Mouse (Mus musculus) right cerebral cortex, postnatal 25 days (tissue): Measurements from ENCODE around the gene Sik2.

ENCODE experiments used
- DNase-seq: peaks from one replicate; pipeline ENCODE4 v3.0.0; 2022

The Sik2 gene

DNA sequence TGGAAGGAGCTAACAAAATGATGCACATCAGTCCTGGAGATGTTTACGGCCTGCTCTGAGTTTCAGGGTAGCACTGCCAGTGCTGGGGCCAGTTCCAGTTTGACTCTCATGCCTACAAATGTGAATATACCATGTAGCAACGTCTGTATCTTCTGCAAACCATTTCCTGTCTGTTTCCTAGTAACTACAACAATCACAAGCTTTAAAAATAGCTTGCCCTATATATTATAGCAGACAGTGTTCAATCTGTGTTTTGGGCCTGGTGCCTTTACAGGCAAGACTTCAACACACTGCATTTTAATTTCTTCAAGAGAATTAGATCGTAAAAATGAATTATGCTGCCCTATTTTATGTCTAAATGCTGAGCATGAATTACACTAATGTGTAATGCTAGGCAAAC, 103.6 kb downstream of the Sik2 start:
- no peak for DNase-seq

DNA sequence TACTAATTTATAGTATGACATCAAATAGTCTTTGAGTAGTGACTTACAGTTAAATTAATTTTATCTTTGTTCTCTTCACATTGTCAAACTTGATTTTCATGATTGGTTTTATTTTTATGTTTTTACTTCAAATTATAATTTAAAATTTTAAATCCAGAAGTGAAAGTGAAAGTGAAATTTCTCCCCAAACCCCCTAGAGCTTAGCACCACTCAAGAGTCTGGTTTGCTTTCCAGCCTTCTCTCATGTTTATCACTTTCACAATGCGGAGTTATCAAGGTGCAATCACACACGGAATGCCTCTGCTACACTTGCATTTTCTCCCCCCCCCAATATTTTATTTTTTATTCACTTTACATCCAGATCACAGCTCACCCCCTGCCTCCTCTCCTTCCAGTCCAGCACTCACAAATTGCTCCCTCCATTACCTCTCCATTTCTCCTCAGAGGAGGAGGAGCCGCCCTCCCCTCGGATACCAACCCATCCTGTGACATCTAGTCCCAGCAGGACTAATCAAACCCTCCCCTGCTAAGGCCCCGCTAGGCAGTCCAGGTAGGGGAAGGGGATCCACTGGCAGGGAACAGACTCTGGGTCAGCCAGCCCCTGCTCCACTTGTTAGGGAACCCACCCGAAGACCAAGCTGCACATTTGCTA, 104.6 kb downstream of the Sik2 start:
- no peak for DNase-seq

DNA sequence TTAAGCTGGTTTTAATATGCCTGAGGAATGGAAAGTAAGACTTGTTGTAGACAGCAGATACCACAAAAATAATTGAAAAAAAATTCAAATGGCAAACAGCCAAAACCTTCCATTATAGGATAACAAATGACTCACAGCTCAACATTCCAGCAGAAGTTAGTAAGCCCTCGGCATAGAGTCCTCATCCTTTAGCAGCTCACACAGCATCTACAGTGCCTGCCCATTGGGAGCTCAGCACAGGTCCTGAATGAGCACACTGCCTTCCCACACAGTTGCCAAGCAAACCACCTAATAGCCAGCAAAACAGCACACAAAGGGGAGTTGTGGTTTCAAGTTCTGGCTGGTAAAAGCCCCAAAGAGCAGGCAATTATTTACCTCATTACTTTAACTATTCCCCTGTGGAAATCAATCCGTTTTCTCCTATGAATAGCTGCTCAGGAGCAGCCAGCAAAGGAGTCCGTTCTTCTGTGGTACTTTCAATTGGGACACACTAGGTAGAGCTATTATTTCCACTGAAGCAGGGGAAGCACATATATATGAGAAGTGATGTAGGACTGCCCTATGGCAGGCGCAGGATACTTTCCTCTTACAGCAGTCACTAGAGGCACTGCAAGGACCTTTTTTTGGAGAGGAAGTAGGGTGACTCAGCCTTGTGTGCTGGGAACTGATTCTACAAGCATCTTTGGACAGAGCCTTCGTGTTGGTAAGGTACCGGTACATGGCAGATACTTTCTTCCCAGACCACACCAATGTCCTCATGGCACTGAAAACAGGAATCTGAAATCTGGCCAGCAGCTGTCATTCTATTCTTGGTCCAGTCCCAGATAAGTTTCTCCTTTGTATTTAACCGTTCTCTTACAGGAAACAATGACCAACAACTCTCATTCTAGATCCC, 108.6 kb downstream of the Sik2 start:
- DNase-seq = no peak

DNA sequence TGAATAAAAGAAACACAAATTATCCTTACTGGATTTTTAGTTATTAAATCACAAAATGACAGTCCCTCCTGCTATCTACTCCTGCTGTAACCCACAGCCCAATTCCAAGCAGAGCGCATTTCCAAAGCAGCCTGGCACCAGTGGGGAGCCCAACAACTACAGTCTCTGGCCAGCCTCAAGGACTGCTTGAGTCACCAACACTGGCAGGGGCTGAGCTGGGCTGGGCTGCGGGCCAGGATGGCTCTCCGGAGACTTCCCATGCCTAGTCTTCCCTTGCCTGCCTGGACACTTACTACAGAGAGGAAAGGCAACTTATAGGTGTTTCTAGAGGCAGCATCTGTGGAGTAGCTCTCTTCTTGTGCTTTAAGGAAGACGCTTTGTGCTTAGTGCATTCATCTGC, 115.2 kb downstream of the Sik2 start:
- DNase-seq = peak; percentile 52

DNA sequence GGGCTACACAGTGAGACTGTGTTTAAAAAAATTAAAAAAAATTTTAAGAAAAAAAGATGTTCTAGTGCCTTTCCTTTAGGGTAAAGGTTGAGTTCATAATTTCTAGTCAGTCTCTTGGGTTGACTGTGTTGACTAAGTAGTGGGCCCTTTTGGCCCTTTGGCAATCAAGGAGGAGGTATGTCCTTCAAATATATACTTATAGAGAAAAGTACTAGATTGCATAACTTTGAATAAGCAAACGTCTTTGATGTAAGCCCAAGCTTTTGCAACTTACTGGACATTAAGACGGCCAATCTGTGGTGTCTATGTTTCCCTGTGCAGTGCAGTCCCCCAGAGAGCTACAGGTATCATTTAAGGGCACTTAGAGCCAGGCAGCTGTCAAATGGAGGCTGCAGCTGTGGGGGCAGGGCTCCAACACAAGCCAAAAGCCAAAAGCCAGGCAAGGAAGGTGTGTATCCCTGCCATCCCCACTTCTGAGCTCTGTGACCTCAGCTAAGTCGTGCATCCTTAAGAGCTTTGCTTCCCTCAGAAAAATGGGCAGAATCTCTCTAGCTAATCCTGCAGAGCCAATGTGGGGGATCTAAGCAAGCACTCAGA, 118.3 kb downstream of the Sik2 start:
- DNase-seq = no peak

DNA sequence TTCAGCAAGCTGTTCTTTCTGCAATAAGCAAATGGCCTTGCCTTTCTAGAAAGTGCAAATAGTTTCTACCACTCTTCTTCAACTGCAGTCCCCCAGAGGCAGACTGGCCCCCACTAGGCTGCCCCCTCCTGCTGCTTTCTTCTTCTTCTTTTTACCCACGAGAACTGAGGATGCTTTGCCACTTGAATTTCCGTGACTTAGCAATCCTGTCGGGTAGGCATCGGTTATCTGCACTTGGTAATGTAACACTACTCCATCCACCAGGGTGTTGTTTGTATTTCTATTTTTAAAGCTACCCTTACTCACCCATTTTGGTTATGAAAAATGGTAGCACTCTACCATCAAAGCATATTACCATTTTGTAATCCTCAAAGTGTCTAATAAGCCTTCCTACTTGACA, 118.9 kb downstream of the Sik2 start:
- no peak for DNase-seq

DNA sequence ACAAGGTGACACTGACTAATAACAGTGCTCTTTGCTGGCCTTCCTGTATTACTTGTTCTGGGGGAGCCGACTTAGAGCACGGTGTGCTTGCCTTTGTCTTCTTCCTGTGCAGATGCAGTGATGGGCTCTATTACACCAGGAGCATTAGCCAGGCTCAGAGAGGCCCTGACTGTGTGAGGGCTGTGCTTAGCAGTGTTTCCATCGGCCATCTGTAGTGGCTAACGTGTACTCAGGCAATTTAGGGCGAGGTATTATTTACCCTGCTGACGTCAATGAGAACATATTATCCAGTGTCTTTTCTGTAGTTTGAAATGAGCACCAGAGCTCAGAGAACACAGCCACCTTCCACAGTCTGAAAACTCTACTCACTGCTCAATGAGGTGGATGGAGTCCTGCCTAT, 119.7 kb downstream of the Sik2 start:
- DNase-seq = no peak

DNA sequence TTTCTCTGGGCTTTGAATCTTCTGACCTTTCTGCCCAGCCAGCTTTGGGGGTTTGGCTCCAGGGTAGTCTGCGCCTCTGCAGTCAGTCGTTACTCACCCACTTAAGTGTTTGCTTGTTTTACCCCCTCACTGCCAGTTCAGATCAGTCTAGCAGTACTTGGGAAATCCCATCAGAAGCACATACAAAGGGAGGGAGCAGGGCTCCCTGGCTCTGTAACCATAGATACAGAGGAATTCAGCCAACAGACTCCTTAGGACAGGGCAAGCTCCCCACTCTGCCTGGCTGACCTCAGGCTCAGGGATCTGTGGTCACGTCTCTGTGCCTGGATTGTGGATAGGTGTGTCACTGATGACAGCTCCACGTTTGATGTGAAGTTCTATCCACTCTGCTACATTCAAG, 121.5 kb downstream of the Sik2 start:
- DNase-seq = no peak

DNA sequence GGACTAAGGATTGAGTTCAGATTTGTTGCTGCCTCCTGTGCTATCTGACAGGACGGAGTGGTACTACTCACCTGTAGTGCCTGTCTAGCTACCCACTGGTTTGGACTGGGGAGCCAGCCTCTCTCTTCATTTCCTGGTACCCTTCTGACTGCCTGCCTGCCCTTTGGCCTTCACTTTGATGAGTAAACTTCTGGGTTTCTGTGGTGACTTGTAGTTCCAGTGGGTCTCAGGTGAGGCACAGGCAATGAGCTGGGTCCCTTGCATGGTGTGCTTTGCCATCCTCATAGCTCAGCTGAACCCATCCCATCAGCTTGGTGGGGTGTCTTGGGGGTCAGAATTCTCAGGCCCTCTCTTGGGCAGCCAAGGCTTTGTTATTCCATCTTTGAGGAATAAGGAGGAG, 122.0 kb downstream of the Sik2 start:
- DNase-seq = no peak

DNA sequence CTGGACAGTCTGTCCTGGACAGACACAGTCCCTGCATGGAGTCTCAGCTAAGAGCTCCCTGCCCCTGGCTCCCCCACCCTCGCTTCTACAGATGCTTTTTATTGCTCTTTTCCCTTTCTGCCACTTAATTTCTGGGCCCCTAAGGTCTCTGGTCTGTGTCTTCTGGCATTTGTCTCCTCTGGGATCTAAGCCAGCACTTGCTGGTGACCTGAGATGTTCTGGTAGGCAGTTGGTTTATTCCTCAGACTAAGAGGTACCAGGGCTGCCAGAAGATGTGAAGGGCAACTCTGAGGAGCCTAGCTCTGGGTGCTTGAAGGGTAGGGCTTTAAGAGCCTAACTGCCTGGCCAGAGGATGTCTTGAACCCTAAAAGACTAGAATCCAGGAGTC, 123.3 kb downstream of the Sik2 start:
- no peak for DNase-seq

DNA sequence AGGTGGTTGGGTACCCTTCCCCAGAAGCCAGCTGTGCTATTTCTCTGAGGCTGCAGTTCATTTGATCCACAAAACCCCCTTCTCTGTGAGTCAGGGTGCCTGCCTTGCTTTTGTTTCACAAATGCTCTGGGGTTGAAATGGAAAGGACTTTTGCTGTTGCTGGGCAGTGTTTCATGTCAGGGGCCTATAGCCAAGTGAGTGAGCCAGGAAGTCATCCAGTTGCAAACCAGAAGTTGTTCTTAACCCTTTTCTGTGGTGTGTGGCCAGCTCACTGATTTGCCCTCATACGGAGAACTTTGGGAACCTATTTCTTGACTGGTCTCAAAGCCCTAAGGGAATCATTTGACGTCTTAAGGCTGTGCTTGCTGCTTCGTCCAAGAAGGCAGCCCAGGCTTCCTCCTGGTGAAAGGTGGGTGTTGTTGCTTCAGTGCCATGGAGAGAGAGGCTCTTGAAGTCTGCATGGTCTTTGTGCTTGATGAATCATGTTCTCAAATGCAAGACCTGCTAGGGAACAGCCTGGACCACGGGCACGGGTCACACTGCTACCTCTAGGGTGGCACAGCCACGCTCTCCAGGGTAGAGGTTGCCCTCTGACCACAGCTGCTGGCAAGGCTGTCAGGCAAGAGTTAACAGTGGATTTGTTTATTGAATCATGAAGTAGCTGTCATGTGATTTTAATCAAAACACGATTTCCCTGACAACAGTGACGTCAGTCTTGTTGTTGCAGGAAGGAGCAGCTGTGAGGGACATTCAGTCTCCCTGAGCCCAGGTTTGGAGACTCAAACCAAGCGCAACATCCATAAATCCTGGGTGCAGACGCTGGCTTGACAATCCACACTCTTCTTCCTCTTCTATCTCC, 123.9 kb downstream of the Sik2 start:
- DNase-seq = peak; percentile 30

DNA sequence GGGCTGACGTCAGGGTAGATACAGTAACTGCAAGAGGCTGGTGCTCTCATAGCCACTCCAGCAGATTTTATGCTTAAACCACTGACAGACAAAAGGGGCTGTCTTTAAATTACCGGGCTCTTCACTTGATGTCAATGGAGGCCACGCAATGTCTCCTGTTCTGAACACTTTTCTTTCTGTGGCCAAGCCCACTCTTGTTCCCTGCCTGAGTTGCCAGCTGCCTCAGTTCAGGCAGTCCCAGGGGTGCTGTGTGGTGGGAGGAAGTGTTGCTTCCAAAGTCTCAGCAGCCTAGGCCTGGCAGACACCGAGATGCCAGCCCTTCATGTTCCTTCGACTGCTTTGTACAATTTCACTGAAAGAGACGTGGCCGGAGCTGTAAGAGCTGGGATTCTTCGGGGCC, 124.8 kb downstream of the Sik2 start:
- no peak for DNase-seq

DNA sequence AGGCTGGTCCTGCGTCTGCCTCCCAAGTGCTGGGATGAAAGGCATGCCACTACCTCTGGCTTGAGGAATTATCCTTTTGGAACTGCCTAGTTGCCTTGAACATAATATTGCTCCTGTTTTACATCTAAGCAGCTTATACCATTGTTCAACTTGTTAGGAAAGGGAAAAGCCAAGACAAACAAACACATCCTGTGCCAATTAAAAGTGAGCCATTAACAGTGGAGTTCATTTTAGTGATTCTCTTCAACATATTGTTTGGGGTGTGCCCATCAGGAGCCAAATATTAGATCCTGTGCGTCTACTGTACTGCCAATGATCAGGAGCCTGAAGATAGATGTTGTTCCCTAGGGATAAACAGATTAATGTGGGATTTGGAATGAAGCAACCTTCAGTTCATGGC, 126.7 kb downstream of the Sik2 start:
- DNase-seq = no peak

DNA sequence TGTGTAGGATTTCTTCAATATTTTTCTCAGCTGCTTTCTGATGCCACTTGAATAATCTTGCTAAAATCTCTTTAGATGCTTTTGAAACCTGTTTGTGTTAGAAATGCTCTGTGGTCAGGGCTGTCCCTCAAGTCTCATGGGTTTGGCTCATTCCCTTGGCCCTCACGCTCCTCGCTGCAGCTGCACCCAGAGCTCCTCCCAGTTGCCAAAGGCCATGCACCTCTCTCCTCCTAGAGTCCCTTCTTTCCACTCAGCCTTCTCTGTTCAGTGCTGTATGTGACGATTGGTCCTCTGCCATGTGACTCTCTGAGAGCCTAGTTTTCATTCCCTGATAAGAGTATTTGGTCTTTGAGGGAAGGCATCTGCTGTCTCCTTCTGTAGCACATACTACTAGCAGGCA, 131.4 kb downstream of the Sik2 start:
- no peak for DNase-seq

DNA sequence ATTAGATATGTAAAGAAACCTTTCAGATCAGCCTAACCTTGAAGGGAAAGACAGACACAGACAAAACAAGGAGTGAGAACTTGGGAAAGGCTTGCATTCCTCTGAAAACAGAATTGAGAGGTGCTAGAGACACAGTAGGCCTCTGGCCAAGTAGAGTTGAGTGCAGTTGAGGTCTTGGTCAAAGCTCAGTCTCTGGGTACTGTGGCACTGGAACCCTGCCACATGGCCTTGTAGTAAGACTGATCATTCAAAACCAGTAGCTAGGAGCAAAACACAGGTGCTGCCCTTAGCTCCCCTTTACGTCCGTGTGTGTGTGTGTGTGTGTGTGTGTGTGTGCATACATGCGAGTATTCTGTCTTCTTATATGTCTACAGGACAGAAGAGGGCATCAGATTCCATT, 132.6 kb downstream of the Sik2 start:
- no peak for DNase-seq

DNA sequence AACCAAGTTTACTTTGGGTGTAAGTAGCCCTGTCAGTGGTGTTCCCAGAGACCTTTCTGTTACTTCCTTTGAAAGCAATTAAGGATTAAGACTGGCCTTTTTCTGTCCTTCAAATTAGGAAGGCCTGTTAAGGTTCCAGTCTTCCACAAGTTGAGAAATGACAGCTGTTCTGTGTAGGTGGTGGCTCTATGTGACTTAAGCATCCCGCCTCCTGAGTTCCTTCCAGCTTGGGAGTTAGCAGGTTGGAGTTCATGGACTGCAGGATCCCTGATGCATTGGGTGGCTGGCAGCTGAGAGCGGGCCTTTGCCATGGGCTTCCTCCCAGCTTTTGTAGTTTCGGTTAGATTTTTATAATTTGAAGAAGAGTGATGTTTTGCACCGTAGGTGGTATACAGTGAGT, 133.4 kb downstream of the Sik2 start:
- DNase-seq = no peak

DNA sequence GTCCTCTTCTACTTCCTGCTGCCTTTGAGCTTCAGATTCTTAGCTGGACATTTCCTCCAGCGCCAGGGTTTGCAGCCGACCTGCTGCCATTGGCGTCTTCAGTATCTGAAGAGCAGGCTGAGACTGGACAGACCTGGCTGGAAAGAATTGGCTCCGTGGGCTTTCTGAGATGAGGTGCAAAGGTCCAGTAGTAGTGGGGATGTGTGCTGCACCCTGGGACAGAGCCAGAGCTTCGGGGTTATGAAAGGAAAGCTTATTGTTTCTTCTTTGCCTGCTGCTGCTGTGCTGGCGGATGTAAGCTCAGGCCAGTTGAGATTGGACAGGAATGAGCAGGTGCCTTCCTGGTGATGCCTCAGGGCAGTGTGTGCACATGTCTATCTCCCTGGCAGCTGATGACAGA, 134.8 kb downstream of the Sik2 start:
- no peak for DNase-seq

DNA sequence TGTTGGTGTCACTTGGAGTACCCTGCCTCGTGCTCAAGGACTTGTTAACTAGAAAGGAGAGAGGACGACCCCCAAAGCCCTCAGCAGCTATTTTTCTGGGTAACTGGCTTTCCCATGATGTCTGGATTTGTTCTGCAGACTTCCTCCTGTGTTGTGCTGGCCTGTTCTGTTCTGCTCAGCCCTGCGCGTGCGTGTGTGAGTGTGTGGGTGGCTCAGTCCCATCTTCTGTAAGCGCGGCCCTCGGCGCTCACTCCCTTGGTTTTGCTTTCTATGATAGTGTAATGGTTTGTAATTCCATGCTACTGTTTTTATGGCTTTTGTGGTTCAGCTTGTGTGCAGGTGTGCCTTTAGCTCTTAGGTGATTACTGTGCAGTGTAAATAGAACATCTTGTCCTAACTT, 135.7 kb downstream of the Sik2 start:
- DNase-seq = no peak

DNA sequence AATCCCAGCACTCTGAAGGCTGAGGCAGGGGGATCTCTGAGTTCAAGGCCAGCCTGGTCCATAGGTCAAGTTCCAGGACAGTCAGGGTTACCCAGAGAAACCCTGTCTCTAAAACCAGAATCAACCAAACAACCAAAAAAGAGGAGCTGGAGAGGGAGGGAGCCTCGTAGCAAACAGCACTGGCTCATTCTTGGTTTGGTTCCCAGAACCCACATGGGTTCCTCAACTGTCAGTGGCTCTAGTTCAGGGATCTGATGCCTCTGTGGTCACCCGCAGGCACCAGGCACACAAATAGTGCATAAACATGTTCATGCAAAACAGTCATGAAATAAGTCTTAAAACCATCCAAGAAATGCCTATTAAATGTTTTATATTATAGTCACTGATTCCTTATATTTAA, 140.7 kb downstream of the Sik2 start:
- no peak for DNase-seq

DNA sequence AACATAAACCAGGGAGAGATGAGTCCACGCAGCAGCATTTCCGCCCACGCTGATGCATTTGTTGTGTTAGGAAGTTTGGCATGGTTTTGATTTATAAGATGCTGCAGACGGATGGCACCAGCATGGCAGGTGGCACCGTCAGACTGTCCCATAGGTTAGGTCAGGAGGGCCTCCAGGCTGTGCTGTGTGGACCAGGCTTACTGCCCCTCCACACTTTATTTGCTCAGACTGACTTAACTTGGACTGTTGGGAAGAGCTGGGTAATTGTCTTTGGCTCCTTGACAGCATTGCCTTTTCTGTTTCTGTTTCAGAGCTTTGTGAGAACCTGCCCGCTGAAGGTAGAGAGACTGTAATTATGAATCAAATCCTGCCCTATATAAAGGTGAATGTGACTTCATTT, 141.9 kb downstream of the Sik2 start:
- no peak for DNase-seq

DNA sequence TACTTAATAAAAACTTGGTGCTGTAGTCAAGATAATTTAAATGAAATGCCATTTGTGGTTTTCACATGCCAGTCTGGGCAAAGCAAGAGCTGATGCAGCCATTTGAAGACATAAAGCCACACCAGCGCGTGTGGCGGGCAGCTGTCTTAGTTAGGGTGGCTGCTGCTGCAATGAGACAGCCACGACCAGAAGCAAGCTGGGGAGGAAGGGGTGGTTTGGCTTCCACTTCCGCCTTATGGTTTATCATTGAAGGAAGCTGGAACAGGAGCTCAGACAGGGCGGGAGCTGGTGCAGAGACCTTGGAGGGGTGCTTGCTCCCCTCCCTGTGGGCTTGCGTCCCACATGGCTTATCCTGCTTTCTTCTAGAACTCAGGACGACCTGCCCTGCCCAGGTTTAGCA, 143.1 kb downstream of the Sik2 start:
- no peak for DNase-seq

DNA sequence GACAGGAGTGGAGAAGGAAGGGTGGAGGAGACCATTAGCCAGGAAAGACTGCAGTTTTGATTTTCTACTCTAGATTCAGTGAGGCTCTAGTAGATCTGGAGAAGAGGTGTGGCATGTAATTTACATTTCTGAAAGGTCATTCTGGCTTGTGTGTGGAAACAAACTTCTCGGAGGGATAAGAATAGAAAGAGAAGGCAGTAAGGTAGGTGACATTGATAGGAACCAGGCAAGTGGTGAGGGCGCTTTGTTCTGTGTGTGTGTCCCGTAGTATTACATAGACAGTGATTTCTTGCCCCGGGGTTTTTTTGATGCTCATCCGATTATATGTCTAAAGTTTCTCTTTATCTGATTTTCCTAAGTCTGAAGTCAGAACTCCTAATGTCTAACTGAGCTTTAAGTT, 144.0 kb downstream of the Sik2 start:
- no peak for DNase-seq

DNA sequence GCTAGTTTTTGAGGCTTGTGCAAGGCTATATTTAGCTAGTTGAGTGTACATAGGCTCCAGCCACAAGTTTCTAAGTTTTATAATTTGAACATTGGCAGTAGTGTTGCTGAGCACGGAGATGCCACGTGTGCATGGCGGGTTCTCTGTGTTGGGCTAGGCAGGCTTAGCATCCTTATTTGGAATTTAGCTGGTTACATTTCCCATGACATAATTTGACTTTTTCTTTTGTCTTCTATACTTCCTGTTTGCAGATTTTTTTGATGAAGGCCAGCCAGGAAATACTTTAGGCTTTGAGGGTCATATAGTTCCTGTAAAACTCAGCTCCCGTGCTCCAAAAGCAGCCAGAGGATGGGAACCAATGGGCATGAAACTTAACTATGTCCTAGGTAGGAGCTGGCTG, 145.0 kb downstream of the Sik2 start:
- DNase-seq = no peak
